Mouse (Mus musculus) MEL (cell line): ENCODE measurements around the gene Slc16a9. TPM values are rescaled to one million over a fixed set of nuclear protein-coding genes. Genes with fewer than 3 reads are reported as not detected.

Experiments
- DNase-seq: peaks from one replicate; pipeline ENCODE4 v3.0.0; 2011; ENCODE audit warnings: low read depth, low spot score
- H3K27ac ChIP-seq: 2 replicates; pipeline ENCODE4 v1.5.1; 2012; ENCODE audit warnings: low read depth, mild to moderate bottlenecking, control low read depth, low read length, moderate library complexity; ENCODE audit not compliant: control insufficient read depth
- H3K27me3 ChIP-seq, 2 experiments: fragments of 150-350 bp in 1 of 2; sonication (generic) in 1 of 2; 2 replicates each; pipeline ENCODE4 v1.6.1; 2012; ENCODE audit warnings: low read length in 2 of 2, mild to moderate bottlenecking in 2 of 2, improper control_type of control experiment in 1 of 2, moderate library complexity in 1 of 2; ENCODE audit not compliant: insufficient read depth in 2 of 2, control insufficient read depth in 1 of 2
- H3K36me3 ChIP-seq, 2 experiments: 2 replicates each; pipeline ENCODE4 v1.6.1; 2012 to 2014; ENCODE audit warnings: low read length in 2 of 2, improper control_type of control experiment in 1 of 2, inconsistent platforms in 1 of 2, mild to moderate bottlenecking in 1 of 2; ENCODE audit not compliant: insufficient read depth in 2 of 2, control insufficient read depth in 1 of 2
- H3K4me1 ChIP-seq, 2 experiments: fragments of 150-350 bp in 1 of 2; sonication (generic) in 1 of 2; 2 replicates each; pipeline ENCODE4 v1.6.1; 2012; ENCODE audit warnings: low read length in 2 of 2, improper control_type of control experiment in 1 of 2, mild to moderate bottlenecking in 1 of 2; ENCODE audit not compliant: insufficient read depth in 2 of 2, control insufficient read depth in 1 of 2
- H3K4me3 ChIP-seq, 2 experiments: fragments of 150-350 bp in 1 of 2; sonication (generic) in 1 of 2; 2 replicates each; pipeline ENCODE4 v1.5.1; 2012; ENCODE audit warnings: low read depth in 2 of 2, low read length in 2 of 2, mild to moderate bottlenecking in 2 of 2, moderate library complexity in 2 of 2, control low read depth in 1 of 2, improper control_type of control experiment in 1 of 2; ENCODE audit not compliant: control insufficient read depth in 1 of 2, insufficient read depth in 1 of 2
- H3K79me2 ChIP-seq: 2 replicates; pipeline ENCODE4 v1.6.1; 2012; ENCODE audit warnings: mild to moderate bottlenecking, low read length, moderate library complexity; ENCODE audit not compliant: control insufficient read depth, poor library complexity, insufficient read depth
- H3K9ac ChIP-seq: 2 replicates; pipeline ENCODE4 v1.6.1; 2012; ENCODE audit warnings: low read depth, mild to moderate bottlenecking, control low read depth, low read length, moderate library complexity; ENCODE audit not compliant: control insufficient read depth, poor library complexity, severe bottlenecking
- H3K9me3 ChIP-seq: fragments of 150-350 bp; sonication (generic); replicated peaks from 2 replicates; pipeline ENCODE4 v1.6.1; 2012; ENCODE audit warnings: mild to moderate bottlenecking, low read length, improper control_type of control experiment, moderate library complexity; ENCODE audit not compliant: insufficient read depth
- BHLHE40 ChIP-seq: IDR thresholded peaks from 2 replicates; pipeline ENCODE4 v1.6.1; 2012; ENCODE audit warnings: low read depth, mild to moderate bottlenecking, inconsistent platforms, low read length, improper control_type of control experiment, borderline replicate concordance
- CHD2 ChIP-seq: IDR thresholded peaks from 2 replicates; pipeline ENCODE4 v1.6.1; 2011; ENCODE audit warnings: low read length, improper control_type of control experiment
- E2F4 ChIP-seq: IDR thresholded peaks from 2 replicates; pipeline ENCODE4 v1.6.1; 2011; ENCODE audit warnings: low read depth, low read length, improper control_type of control experiment, borderline replicate concordance
- ELF1 ChIP-seq: IDR thresholded peaks from 2 replicates; pipeline ENCODE4 v1.6.1; 2014; ENCODE audit warnings: low read depth, mild to moderate bottlenecking, inconsistent platforms, low read length, improper control_type of control experiment, moderate library complexity
- ETS1 ChIP-seq: IDR thresholded peaks from 2 replicates; pipeline ENCODE4 v1.6.1; 2012; ENCODE audit warnings: low read depth, mild to moderate bottlenecking, inconsistent platforms, low read length, improper control_type of control experiment, moderate library complexity
- GABPA ChIP-seq: IDR thresholded peaks from 2 replicates; pipeline ENCODE4 v1.6.1; 2012; ENCODE audit warnings: low read depth, mild to moderate bottlenecking, inconsistent platforms, low read length, improper control_type of control experiment, moderate library complexity
- GATA1 ChIP-seq: IDR thresholded peaks from 2 replicates; pipeline ENCODE4 v1.6.1; 2011; ENCODE audit warnings: low read depth, low read length, improper control_type of control experiment
- KAT2A ChIP-seq: conservative IDR thresholded peaks from 2 replicates; pipeline ENCODE4 v1.6.1; 2012; ENCODE audit warnings: low read depth, low read length, improper control_type of control experiment, inconsistent platforms
- MAFK ChIP-seq: IDR thresholded peaks from 2 replicates; pipeline ENCODE4 v1.6.1; 2011; ENCODE audit warnings: low read depth, mild to moderate bottlenecking, low read length, improper control_type of control experiment, borderline replicate concordance
- MAZ ChIP-seq: IDR thresholded peaks from 2 replicates; pipeline ENCODE4 v1.6.1; 2012; ENCODE audit warnings: low read depth, mild to moderate bottlenecking, inconsistent platforms, low read length, improper control_type of control experiment
- MEF2A ChIP-seq: IDR thresholded peaks from 2 replicates; pipeline ENCODE4 v1.6.1; 2014; ENCODE audit warnings: low read depth, mild to moderate bottlenecking, inconsistent platforms, low read length, improper control_type of control experiment; ENCODE audit not compliant: poor library complexity, insufficient replicate concordance, severe bottlenecking; ENCODE audit errors: extremely low read depth
- MYC ChIP-seq: IDR thresholded peaks from 2 replicates; pipeline ENCODE4 v1.6.1; 2011; ENCODE audit warnings: low read depth, mild to moderate bottlenecking, low read length, improper control_type of control experiment, moderate library complexity
- POLR2AphosphoS2 ChIP-seq: IDR thresholded peaks from 2 replicates; pipeline ENCODE4 v1.6.1; 2011; ENCODE audit warnings: low read length, improper control_type of control experiment
- SIN3A ChIP-seq: IDR thresholded peaks from 2 replicates; pipeline ENCODE4 v1.6.1; 2012; ENCODE audit warnings: low read length, improper control_type of control experiment, inconsistent platforms
- TAL1 ChIP-seq: IDR thresholded peaks from 2 replicates; pipeline ENCODE4 v1.6.1; 2012; ENCODE audit warnings: mild to moderate bottlenecking, inconsistent platforms, low read length, moderate library complexity, mixed read lengths
- TBP ChIP-seq: IDR thresholded peaks from 2 replicates; pipeline ENCODE4 v1.8.0; 2011; ENCODE audit warnings: low read depth, low read length, improper control_type of control experiment
- TCF12 ChIP-seq: IDR thresholded peaks from 2 replicates; pipeline ENCODE4 v1.6.1; 2014; ENCODE audit warnings: low read depth, mild to moderate bottlenecking, inconsistent platforms, low read length, improper control_type of control experiment, moderate library complexity
- UBTF ChIP-seq: IDR thresholded peaks from 2 replicates; pipeline ENCODE4 v1.6.1; 2012; ENCODE audit warnings: low read depth, mild to moderate bottlenecking, inconsistent platforms, low read length, improper control_type of control experiment, moderate library complexity, borderline replicate concordance; ENCODE audit not compliant: insufficient read depth
- USF1 ChIP-seq: IDR thresholded peaks from 2 replicates; pipeline ENCODE4 v1.6.1; 2014; ENCODE audit warnings: low read depth, mild to moderate bottlenecking, inconsistent platforms, low read length, improper control_type of control experiment, moderate library complexity
- USF2 ChIP-seq, 2 experiments: IDR thresholded peaks; 2 replicates each; pipeline ENCODE4 v1.6.1; 2011 to 2012; ENCODE audit warnings: improper control_type of control experiment in 2 of 2, low read length in 2 of 2, borderline replicate concordance in 1 of 2, inconsistent platforms in 1 of 2, low read depth in 1 of 2, mild to moderate bottlenecking in 1 of 2; ENCODE audit not compliant: insufficient read depth in 1 of 2
- ZC3H11A ChIP-seq: IDR thresholded peaks from 2 replicates; pipeline ENCODE4 v1.6.1; 2012; ENCODE audit warnings: low read depth, mild to moderate bottlenecking, inconsistent platforms, low read length, improper control_type of control experiment
- ZMIZ1 ChIP-seq: IDR thresholded peaks from 2 replicates; pipeline ENCODE4 v1.6.1; 2012; ENCODE audit warnings: low read depth, mild to moderate bottlenecking, inconsistent platforms, low read length, improper control_type of control experiment, moderate library complexity
- ZNF384 ChIP-seq: IDR thresholded peaks from 2 replicates; pipeline ENCODE4 v1.6.1; 2012; ENCODE audit warnings: low read depth, mild to moderate bottlenecking, inconsistent platforms, low read length, improper control_type of control experiment
- polyA plus RNA-seq, 2 experiments: library from polyadenylated mRNA; stranded (reverse) in 1 of 2; unstranded in 1 of 2; fragments of >175 nt in 1 of 2; fragments of >200 nt in 1 of 2; gene quantifications; 2 replicates each; pipeline versions ENCODE4 v1.2.1 to v1.2.4; 2012; ENCODE audit warnings: low replicate concordance in 2 of 2, low read depth in 1 of 2; ENCODE audit not compliant: insufficient read length in 2 of 2, insufficient read depth in 1 of 2, missing spikeins in 1 of 2
- total RNA-seq: library from RNA; depleted of rRNA; stranded (reverse); fragments of 300-350 nt; gene quantifications from 2 replicates; pipeline ENCODE4 v1.2.3, GENCODE M21; 2012

Slc16a9 gene
- total and polyA plus RNA-seq, 3 experiments: not detected

DNA sequence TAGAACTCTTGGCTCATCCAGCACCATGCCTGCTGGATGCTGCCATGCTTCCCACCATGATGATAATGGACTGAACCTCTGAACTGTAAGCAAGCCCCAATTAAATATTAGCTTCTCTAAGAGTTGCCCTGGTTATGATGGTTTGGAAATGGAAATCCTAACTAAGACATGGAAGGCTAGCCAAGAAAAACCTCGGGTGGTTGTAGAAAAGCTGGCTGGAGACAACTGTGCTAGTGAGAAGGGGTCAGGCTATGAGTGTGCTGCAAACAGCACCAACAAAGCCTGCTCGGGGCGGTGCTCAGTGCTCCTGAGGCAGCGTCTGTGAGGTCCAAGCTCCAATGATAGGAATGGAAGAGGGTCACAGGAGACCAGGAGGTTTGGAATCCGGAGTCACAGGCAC lies 65.7 kb downstream of the Slc16a9 start (continued):
- TF ChIP-seq BHLHE40: no peak
- TF ChIP-seq UBTF: no peak
- no peak for TF ChIP-seq ETS1

DNA sequence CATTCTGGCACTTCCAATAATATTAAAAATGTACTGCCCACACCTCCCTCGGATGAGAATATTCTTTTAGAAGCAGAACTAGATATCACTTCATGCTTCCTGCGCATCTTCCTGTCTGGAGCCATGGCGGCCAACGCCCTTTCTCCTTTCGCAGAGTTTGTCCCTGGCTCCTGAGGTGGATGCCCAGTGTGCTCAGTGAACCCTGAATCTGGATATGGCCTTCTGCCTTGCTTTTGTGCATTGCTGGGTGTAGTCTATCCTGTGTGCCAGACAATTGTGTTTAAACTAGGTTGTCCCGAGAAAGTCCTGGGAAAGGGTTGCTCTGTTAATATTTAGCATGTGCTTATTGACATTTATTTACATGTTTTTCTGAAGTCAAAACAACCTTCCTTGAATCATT lies 71.0 kb downstream of the Slc16a9 start:
- TF ChIP-seq MAZ (no peak), MEF2A (no peak), SIN3A (no peak), TCF12 (no peak), GATA1 (no peak), UBTF (no peak), BHLHE40 (no peak), MYC (no peak), TAL1 (no peak), USF2 (IDR thresholded peaks at IDR 0.05; ENCODE audit: borderline replicate concordance in 1 of 2, insufficient read depth in 1 of 2, low read depth in 1 of 2, low read length in 2 of 2) (no peak), ELF1 (no peak)
- H3K27ac ChIP-seq: no peak overlapping the region
- H3K36me3 ChIP-seq: no peaks in the 10 kb centered on the region
- H3K9me3 ChIP-seq: no peaks in the 10 kb centered on the region
- H3K9ac ChIP-seq: no peak overlapping the region
- no peaks in the 10 kb centered on the region for H3K27me3 ChIP-seq
- no peak for DNase-seq
- no peaks in the 10 kb centered on the region for H3K4me1 ChIP-seq
- H3K79me2 ChIP-seq: no peaks in the 10 kb centered on the region
- H3K4me3 ChIP-seq: no peak overlapping the region

DNA sequence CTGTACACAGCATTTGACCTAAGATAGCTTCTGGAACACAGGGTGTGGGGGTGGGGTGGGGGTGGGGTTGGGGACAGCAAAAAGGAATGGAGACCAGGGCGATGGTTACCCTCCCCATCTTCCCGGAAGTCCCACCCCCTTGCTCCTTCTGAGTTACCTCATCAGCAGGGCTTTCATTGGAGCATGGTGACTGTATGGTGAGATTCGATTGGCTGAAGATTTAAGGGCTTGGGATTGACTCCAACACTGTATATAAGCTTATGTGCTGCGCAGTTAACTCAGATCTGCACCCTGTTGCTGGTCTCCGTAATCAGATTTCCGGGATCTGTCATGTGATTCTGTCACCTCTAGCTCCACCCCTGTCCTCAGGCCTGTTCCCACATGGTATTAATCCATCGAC lies 72.0 kb downstream of the Slc16a9 start:
- Histone ChIP-seq H3K27ac (no peak overlapping the region), H3K9ac (no peak overlapping the region), H3K4me3 (no peak overlapping the region), H3K9me3 (no peaks in the 10 kb centered on the region), H3K4me1 (no peaks in the 10 kb centered on the region), H3K27me3 (no peaks in the 10 kb centered on the region), H3K36me3 (no peaks in the 10 kb centered on the region), H3K79me2 (no peaks in the 10 kb centered on the region)
- TF ChIP-seq MYC (no peak), USF2 (IDR thresholded peaks at IDR 0.05; ENCODE audit: borderline replicate concordance in 1 of 2, insufficient read depth in 1 of 2, low read depth in 1 of 2, low read length in 2 of 2) (no peak), ZMIZ1 (no peak), MAFK (no peak), GABPA (no peak), ZC3H11A (no peak), MEF2A (no peak), SIN3A (no peak), E2F4 (no peak), TCF12 (no peak), UBTF (no peak), POLR2AphosphoS2 (no peak), USF1 (no peak), KAT2A (no peak), TBP (no peak), ZNF384 (no peak), CHD2 (no peak), MAZ (no peak), ELF1 (no peak)
- DNase-seq: no peak
